Mouse (Mus musculus) ovary, adult 18-20 months (tissue): ENCODE measurements around the gene Dll1.

Experiments
- DNase-seq: peaks from one replicate; pipeline ENCODE4 v3.0.0; 2022; ENCODE audit warnings: low spot score, mixed read lengths

Dll1 gene

DNA sequence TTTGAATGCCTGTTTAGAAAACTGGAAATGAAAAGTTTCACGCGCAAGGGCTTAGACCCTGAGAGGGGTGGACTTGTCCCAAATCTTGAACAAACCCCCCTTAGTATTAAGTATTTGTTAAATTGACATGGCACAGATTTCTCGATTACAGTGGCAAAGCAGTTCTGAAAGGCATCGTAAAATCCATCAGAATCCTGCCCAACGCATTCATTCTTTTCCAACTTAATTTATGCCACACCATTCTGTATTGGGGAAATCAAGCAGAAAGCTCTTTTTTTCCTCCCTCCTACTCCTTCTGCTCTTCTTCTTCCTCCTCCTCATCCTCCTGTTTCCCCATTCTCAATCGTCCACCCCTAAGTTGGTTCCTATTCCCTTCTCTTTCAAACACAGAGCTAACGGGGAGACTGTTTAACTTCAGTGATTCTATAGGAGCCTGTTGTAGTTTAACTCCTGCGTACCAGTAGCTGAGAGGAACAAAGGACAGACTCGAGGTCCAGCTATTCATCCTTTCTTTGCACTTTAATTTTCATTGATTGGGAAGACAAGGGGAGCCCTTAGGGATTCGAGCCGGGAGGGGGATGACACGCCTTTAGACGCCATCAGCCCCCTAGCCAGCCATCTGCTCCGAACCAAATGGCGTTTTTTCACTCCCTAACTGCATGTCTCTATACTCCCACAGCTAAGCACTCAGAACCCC, 1.9 kb upstream of the Dll1 start:
- no peak for DNase-seq

DNA sequence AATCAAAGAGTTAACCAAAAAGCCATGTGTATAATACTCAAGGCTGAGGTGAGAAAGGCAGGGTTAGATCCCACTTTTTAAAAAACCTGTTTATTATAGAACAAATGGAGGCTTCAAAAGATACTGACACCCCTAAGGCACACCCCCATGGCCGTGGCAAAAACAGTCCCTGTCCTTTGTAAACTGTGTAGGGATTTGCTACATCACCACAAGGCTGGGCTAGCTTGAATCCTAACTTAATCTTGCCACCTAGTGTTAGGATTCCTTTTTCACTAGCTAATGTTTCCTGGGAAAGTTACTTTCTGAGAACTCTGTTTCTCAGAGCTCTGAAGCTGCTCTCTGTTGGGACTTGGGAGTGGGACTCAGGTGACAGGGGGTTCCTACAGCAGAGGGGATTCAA, 1.2 kb upstream of the Dll1 start:
- no peak for DNase-seq

DNA sequence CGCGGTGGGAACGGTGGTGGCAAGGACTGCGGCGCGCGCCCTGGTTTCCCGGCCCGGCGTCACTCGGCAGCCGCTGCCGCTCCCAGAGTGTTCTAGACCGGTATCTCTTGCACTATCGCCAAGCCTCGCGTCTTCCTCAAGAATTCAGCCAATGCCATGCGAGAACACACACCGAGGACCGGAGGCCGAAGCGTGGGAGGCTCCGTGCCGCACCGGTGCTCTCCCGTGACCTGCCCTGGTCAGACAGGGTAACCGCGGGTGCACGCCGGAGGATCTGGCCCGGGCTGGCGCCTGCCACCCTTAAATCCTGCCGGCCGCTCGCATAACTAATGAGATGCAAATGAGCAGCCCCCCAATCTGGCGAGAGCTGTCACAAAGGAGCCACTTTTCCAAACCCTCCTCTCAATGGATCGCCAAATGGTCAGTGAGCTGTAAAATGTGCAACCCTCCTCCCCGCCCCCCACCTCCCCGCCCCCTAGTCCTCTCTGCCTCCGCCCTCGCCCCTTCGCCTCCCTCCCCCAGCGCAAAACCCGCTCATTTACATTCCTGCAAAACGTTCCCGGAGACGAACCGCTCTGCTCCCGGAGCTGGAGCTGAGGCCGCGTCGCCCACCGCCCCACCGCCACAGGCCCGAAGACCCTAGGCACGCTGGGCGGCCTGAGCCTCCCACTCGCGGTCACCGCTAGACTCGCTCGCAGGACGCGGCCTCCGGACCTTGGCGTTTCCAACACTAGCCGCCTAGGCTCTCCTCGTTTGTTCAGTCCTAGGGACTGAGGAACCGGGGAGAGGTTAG, 775 bp downstream of the Dll1 start:
- no peak for DNase-seq

DNA sequence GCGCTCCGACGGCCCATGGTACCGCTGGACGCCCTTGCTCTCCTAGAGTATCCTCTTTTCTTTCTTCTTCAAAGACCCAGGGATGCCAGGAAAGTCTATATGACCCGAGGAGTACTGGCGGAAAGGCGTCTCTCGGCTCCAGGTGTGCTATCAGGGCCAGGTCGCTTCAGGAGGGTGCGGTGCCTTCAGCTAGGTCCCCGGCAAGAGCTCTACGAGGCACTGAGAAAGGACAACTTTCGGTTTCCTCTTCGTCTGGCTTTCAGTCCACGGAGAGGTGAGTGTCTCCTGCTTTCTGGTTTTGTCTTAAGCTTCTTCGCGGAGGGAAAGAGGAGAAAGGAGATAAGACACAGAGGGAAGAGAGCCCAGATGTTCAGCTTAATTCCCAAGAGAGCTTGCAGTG, 1.4 kb downstream of the Dll1 start:
- no peak for DNase-seq

DNA sequence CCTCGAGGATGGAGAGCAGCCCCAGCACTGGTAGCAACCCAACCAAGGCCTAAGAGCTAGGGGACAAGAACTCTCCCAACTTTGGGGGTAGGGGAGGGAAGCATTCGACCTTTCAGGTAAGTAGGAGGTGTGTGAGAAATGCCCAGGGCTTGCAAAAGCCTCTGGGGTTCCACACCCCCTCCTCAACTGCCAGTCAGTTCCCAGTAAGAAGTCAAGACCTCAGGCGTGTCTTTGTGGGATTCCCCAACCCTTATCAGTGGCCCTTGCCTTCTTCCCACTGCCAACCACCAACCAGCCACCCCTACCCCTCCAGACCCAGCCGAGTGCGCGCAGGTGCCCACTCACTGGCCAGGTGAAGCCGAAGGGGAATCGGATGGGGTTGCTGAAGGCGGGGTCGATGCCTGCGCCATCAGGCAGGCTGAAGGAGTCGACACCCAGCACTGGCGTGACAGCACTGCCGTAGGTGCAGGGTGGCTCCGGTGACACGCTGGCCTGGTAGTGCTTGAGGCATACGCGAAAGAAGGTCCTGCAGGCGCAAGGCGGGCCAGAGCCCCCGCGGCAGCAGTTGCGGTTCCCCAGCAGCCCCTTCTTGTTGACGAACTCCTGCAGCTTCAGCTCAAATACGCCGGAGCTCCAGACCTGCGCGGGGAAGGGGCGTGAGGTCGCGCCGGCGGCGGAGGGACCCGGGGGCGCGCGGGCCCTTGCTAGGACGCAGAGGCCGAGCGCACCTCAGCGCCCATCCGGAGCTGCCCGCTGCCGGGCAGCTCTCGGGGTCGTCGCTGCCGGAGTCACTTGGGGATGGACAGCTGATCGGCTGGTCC, 2.1 kb downstream of the Dll1 start:
- DNase-seq = no peak

DNA sequence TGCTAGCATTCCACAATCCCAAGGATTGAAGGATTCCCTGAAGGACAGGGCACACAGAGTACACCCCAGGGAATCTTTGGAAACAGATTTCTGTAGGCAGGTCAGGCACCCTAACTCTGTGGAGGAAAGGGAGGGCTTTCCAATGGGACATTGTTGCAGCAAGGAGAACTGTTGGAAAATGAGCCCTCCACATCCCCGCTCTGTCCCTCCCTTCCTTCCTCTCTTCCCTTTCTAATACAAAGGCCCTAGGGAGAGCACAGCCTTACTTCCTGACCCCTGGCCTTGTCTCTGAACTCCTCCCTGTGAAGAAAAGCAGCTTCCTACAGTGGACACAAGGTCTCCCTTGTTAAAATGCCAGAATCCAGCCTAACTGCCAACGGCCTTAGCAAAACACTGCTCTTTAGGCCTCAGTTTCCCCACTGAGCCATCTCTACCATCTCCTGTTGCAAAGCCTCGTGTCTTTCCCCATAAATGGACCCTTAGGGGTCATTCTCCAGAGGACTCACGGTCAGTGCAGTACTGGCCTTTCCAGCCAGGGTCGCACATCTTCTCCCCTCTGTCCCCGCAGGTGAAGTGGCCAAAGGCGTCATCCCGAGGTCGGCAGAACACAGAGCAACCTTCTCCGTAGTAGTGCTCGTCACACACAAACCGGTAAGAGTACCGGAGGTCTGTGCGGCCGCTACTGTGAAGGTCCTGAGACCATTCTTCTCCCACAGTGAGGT, 3.6 kb downstream of the Dll1 start:
- no peak for DNase-seq

DNA sequence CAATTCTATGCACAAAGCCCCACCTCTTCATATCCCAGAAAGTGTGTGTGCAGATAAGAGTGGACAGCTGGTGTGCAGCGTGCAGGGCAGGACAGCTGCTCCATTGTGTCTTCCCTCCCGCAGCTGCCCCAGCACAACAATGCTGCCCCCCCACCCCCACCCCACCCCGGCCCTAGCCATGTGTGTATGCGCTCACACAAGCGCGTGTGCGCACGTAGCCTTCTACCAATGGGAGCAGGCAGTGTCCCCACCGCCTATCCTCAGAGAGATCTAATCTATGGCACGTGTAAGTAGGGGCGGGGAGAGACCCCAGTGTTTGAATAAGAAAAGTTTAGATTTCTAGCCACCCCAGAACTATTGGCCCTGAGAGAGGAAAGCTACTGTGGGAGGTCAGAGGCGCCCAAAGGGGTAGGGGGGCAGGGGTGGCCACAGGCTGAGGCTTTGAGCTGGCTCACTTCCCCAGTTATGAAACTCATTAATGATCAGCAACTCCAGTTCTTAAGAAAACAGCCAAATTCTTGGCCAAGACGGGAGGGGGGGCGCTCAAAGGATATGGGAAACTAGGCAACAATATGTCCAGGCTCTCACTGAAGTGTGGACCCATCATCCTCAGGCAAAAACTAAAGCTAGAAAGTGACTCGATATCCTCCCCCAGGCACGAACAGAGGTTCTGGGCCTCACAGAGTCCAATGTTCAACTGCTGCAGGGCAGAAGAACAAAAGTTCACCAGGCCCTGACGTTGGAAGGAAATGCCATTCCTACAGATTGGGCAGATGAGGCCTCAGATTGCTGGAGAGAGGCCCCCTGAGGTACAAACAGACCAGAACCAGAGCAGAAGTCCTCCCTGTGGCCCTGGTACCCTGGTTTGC, 4.5 kb downstream of the Dll1 start:
- no peak for DNase-seq

DNA sequence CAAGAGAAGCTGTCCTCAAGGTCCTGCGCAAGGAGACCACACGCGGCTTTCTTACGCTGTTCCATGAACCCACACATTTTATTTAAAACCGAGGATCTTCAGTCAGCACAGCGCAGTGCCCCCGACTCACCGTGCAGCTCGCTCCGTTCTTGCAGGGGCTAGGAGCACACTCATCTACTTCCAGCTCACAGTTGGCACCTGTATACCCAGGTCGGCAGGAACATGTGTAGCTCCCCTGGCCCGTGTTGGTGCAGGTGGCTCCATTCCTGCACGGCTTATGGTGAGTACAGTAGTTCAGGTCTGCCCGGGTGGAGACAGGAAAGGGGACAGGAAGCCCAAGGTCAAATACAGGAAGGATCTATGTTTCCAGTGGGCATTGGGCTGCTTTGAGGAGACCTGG, 6.3 kb downstream of the Dll1 start:
- no peak for DNase-seq

DNA sequence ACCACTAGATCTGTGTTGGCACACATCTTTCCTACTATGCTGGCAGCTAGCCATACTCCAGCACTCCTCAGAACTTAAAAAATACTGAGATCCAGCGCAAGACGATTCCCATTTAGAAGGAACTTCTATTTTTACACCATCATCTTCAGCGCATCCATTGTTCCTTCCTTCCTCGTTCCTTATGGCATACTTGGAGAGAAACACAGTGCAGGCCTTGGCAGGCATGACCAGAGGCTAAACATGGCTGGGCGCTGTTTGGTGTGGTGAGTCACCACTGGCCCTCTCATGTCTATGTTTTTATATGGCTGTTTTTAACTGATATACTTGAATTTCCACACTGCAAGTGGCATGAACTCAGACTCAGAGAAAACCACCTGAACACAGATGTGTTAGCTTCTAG, 11.0 kb downstream of the Dll1 start:
- DNase-seq = peak; percentile 40

DNA sequence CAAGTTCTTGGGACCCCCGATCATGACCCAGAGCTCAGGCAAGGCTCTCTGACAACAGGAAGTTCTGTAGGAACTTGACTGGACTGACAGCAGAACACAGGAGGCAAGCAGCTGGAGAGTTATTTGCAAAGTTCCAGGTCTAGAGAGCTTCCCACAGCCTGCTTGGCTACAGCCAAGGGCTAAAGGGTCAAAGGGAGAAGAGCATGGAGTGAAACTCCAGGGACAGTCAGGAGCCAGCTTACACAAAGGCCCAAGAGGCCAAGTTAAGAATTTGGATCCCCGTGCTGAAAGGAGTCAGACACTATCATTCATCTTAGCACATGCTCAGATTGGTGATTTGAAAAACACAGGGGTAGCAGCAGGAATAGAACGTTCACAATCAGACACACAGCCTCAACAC, 13.0 kb downstream of the Dll1 start:
- no peak for DNase-seq

DNA sequence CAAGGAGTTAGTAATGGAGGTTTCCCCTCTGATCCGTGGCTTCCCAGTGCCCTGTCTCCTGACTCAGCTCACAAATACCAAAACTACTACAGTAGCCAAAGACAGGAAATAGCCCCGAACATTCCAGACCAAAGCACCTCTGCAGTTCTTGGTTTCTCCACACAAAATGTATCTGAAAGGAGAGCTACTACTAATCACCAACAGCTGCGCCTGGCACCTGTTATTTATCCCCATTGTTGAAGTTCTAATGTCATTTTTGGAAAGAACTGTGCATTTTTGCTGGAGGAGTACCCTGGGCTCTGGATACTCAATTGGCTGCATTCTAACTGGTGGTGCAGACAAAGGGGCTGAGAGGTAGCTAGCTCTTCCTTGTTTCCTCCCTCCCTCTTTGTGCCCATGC, 19.6 kb downstream of the Dll1 start:
- no peak for DNase-seq

DNA sequence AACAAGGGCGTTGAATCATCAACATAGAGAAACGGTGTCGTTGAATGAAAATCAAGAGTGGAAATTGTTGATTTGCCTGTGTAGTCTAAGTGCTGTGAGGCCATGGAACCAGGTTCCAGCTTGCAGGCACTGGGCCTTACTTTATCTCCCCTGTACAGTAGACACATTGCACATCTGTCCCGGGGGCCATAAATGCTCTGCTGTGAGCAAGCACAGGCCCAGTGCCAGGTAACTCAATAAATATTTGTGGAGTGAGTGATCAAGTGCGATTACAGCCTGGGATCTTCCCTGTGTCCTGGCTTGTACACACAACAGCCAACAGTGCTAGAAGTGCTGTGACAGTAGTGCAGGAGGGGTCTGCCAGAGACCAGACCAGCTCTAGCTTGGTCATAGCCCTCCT, 20.1 kb downstream of the Dll1 start:
- no peak for DNase-seq

DNA sequence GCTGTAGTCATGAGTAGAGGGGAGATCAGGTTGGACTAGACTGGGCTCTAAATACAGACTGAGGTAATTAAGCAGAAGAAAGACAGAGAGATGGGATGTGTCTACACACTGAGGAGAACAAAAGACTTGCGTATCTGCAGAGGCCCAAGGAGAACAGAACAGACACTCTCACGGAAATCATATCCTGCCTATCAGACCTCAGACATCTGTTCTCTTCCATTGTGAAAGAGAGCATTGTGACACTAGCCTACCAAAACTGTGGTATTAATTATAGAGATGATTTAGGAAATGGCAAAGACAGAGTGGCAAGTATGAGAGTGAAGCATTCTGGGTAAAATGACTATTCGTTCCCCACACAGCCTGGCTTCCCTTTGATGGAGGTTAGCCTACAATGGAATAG, 21.6 kb downstream of the Dll1 start:
- no peak for DNase-seq

DNA sequence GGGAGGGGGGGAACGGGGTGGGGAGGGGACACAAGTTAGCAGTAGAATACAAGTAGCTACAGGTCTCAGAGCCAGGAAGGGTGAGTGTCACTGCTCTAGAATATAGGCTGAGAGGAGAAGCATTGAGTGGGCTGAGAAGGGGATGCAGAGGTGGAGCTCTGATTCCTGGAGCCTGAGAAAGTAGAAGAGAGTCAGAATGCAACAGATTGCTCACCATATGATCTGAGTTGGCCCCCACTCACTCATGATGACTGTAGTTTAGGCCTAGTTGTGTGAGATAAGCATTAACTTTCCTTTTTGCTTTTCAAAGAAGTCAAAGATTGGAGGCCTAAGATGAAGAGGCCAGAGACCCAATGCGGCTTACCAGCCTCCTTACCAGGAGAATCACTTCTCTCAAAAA, 22.7 kb downstream of the Dll1 start:
- no peak for DNase-seq

DNA sequence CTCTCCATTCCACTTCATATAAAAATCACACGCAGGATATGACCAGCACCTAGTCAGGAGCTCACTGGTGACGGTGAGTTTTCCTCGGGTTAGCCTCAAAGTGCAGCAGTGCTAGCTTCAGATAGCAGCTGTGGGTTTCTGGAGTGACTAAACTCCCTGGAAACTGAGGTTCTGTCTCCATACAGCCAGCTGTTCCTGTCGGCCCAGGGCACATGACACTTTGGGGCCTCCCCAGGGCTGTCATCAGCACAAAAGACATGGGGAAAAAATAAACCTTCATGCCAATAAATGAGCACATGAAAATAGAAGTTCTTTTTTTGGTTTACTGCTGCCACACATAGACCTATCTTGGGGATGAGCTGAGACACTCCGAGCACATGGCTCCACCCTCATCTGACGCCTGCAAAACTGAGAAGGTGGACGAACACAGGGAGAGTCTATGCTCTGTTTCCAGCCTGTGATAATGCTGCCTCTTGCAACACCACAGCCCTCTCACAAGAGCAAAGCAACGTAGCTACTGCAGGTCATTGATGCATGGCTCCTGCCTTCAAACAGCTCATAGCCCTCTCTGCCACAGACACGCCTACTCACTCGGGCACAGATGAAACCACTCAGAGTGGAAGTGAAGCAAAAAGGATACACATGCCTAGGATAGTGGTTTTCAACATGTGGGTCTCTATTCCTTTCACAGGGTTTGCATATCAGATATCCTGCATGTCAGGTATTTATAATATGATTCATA, 23.6 kb downstream of the Dll1 start:
- DNase-seq = no peak

DNA sequence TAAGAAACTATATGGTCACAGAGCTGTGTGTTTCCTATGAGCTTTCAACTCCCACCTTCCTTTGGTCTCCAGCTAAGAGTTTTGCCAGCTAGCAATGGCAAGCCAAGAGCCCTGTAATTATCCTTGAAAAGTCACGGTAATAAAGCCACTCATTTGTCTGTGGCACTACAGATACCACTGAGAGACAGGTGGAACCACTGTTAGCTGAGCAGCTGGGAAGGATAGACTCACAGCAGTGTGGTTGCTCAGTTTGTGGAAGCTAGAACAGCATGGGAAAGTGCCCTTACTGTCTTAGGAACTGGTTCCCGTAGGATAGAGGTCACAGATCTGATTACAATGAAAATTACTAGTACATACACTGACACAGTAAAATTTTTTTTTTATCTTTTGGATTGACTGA, 26.5 kb downstream of the Dll1 start:
- no peak for DNase-seq

DNA sequence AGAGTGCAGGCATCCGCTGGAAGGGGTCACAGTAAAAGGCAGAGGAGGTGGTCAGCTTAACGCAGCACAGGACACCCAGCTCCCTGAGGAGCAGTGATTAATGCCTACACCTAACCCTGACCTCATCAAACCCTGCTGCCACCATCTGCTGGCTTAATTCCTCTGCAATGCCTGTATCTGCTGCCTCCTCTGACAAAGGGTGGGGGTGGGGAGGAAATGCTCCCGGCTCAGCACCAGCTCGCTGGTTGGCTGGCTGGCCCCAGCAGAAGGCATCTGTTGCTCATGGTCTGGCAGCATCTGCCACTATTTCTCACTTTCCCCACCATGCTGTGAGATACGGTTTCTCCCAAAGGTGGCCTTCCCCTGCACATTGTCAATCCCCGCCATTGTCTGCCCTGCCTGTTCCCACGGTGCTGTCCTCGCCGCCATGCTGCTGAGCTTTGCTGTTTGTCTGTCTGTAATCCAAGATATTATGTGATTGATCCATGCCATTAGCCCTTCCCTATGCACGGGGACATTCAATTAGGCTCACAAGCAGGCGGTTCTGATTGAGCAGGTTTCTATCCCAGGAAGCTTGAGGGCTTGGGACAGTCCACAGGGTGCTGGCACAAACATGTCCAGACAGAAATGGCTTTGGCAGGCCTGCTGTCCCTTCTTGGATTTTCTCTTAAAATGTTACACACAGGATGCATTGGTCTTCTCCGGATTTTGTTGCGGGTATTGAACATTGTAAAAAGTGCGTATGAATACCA, 33.4 kb downstream of the Dll1 start:
- DNase-seq = no peak

DNA sequence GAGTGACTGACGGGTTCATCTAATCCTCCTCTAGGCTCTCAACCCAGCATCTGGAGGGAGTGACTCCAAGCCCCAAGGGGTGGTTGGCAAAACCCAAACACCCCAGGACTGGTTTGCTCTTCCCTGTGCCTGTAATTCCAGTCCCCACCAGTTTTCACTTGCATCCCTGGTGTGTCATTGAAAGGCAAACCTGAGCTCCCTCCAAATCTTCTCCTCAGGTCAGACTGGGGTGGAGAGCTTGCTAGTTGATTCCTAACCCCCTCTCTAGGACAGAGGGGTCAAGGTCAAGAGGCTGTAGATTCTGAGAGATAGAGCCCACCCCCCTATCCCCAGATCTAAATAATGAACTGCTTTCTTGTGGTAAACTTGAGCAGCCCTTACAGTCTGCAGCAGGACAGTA, 38.8 kb downstream of the Dll1 start:
- no peak for DNase-seq

DNA sequence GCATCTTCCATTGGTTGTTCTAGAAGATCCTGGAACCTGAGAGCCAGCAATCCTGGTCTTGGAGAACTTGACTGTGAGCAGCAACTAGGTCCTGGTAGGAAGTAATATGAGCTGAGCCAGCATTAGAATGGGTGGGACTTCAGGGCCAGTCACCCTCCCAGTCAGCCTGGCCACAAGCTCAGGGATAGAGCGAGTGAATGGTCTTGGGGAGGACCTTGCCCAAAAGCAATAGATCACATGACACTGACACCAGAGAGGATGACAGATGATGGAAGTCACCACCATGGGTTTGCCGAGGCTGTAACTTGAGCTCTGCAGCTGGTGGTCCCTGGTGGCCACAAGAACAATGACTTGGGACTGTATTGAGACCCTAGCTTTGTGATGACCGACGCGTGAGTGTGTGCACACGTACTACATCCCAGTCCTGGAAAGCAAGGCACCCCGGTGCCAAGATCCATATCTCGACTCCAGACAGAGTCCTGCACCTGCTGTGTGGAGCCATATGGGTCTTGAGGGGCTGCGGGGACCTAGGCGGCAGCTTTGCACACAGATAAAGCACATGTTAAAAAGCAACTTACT, 46.8 kb downstream of the Dll1 start:
- no peak for DNase-seq

DNA sequence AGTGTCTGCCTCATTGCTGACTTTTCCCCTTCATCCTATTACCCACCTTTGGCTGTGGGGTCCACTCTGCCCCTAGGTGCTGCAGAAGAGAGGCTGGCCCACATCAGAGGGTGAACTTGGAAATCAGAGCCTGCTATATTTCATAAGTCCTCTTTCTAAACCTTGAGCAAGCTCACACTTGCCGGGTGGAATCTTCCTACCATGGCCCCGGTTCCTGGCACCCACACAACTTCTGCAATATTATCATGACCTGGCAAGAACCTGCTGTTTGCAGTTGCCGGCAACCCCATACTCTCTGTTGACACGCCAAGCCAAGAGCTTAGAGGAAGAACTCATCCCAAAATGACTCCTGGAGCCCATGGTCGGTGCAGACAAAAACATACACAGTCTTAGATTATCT, 49.6 kb downstream of the Dll1 start:
- peak; percentile 6 for DNase-seq
